Mouse (Mus musculus) forebrain, embryonic 10.5 days (tissue): ENCODE measurements around the gene Tfap2e. TPM values are rescaled to one million over a fixed set of nuclear protein-coding genes. Genes with fewer than 3 reads are reported as not detected.

ENCODE experiments used
- DNase-seq: peaks from one replicate; pipeline ENCODE4 v3.0.0-alpha.2; 2017; ENCODE audit warnings: low spot score; ENCODE audit errors: extremely low spot score
- H3K27ac ChIP-seq: fragments of 300-500 bp; sonication (generic); 2 replicates; pipeline ENCODE4 v1.5.1; 2016; ENCODE audit warnings: mild to moderate bottlenecking
- H3K27me3 ChIP-seq: fragments of 300-500 bp; sonication (generic); 2 replicates; pipeline ENCODE4 v1.6.1; 2016; ENCODE audit warnings: mild to moderate bottlenecking; ENCODE audit not compliant: poor library complexity, severe bottlenecking
- H3K36me3 ChIP-seq: fragments of 300-500 bp; sonication (generic); replicated peaks from 2 replicates; pipeline ENCODE4 v1.6.1; 2016; ENCODE audit warnings: mild to moderate bottlenecking, moderate library complexity
- H3K4me1 ChIP-seq: fragments of 300-500 bp; sonication (generic); 2 replicates; pipeline ENCODE4 v1.6.1; 2016
- H3K4me3 ChIP-seq: fragments of 300-500 bp; sonication (generic); 2 replicates; pipeline ENCODE4 v1.5.1; 2016; ENCODE audit warnings: mild to moderate bottlenecking, moderate library complexity
- H3K9me3 ChIP-seq: fragments of 300-500 bp; sonication (generic); 2 replicates; pipeline ENCODE4 v1.6.1; 2016; ENCODE audit warnings: mild to moderate bottlenecking, moderate library complexity
- WGBS: fragments of 180-500 bp; shearing (Covaris S2); methylation state at CpG from one replicate; pipeline ENCODE4 v1.1.7; 2016; 5-methylcytosine and 5-hydroxymethylcytosine counted together
- polyA plus RNA-seq: library from polyadenylated mRNA; unstranded; fragments of >200 nt; fragmentation: Nextera tagmentation; extraction: Ambion mirVana; gene quantifications from 2 replicates; pipeline ENCODE4 v1.2.1, GENCODE M21; 2016

Gene Tfap2e
- polyA plus RNA-seq, 1 experiment from 2014 or later, result 0.06 TPM

- H3K4me3 ChIP-seq, result peak overlapping the region; percentile 24
- no peaks in the 10 kb centered on the region for H3K9me3 ChIP-seq
- H3K27me3 ChIP-seq, result peaks cover 91% of the 10 kb centered on the region
- peaks cover 35% of the 10 kb centered on the region for H3K4me1 ChIP-seq
- no peak for DNase-seq
- H3K27ac ChIP-seq, result no peak overlapping the region
- no peaks in the 10 kb centered on the region for H3K36me3 ChIP-seq
- WGBS, result 4% methylated on average over 26 of the region's 26 CpGs
Measured at GRCm38 (mm10) chr4:126732531-126733380, 3.3 kb downstream of the Tfap2e start.

- no peaks in the 10 kb centered on the region for H3K36me3 ChIP-seq
- no peak for DNase-seq
- H3K9me3 ChIP-seq, result no peaks in the 10 kb centered on the region
- no peak overlapping the region for H3K27ac ChIP-seq
- H3K4me3 ChIP-seq, result peak overlapping the region; percentile 24
- H3K27me3 ChIP-seq, result peaks cover 84% of the 10 kb centered on the region
- WGBS, result 1% methylated on average over 18 of the region's 18 CpGs
- peaks cover 35% of the 10 kb centered on the region for H3K4me1 ChIP-seq
Measured at GRCm38 (mm10) chr4:126732111-126732510, 3.9 kb downstream of the Tfap2e start.

GRCm38 (mm10) chr4:126707439-126707826 lies 28.6 kb downstream of the Tfap2e start:
- H3K9me3 ChIP-seq, result no peaks in the 10 kb centered on the region
- peaks cover 18% of the 10 kb centered on the region for H3K4me1 ChIP-seq
- whole genome bisulfite sequencing, result 71% methylated on average over 5 of the region's 5 CpGs
- no peak for DNase-seq
- H3K27ac ChIP-seq, result peak overlapping the region; percentile 4; the same call in 1 of the 2 replicates
- H3K4me3 ChIP-seq, result no peak overlapping the region
- H3K36me3 ChIP-seq, result peaks cover 89% of the 10 kb centered on the region
- no peaks in the 10 kb centered on the region for H3K27me3 ChIP-seq

GRCm38 (mm10) chr4:126706630-126707438 lies 29.2 kb downstream of the Tfap2e start:
- Histone ChIP-seq H3K9me3 (no peaks in the 10 kb centered on the region), H3K36me3 (peaks cover 89% of the 10 kb centered on the region), H3K27ac (peak overlapping the region; percentile 4; the same call in 1 of the 2 replicates), H3K27me3 (no peaks in the 10 kb centered on the region), H3K4me3 (no peak overlapping the region), H3K4me1 (peaks cover 18% of the 10 kb centered on the region)
- peak; percentile 35 for DNase-seq
- WGBS, result 62% methylated on average over 12 of the region's 12 CpGs

GRCm38 (mm10) chr4:126696908-126697307 lies 39.1 kb downstream of the Tfap2e start:
- Histone ChIP-seq H3K4me3 (no peak overlapping the region), H3K27me3 (no peaks in the 10 kb centered on the region), H3K4me1 (no peaks in the 10 kb centered on the region), H3K9me3 (no peaks in the 10 kb centered on the region), H3K27ac (no peak overlapping the region), H3K36me3 (peaks cover 66% of the 10 kb centered on the region)
- WGBS, result 94% methylated on average over 4 of the region's 4 CpGs
- no peak for DNase-seq

- 97% methylated on average over 5 of the region's 5 CpGs for WGBS
- no peaks in the 10 kb centered on the region for H3K9me3 ChIP-seq
- DNase-seq, result no peak
- peaks cover 67% of the 10 kb centered on the region for H3K36me3 ChIP-seq
- H3K27ac ChIP-seq, result no peak overlapping the region
- H3K4me3 ChIP-seq, result no peak overlapping the region
- H3K27me3 ChIP-seq, result no peaks in the 10 kb centered on the region
- no peaks in the 10 kb centered on the region for H3K4me1 ChIP-seq
Measured at GRCm38 (mm10) chr4:126693021-126693420, 43.0 kb downstream of the Tfap2e start.

GRCm38 (mm10) chr4:126689457-126689856 lies 46.6 kb downstream of the Tfap2e start:
- no peak for DNase-seq
- WGBS, result 88% methylated on average over 2 of the region's 2 CpGs
- no peaks in the 10 kb centered on the region for H3K9me3 ChIP-seq

GRCm38 (mm10) chr4:126683084-126683483 lies 53.0 kb downstream of the Tfap2e start:
- no peaks in the 10 kb centered on the region for H3K27me3 ChIP-seq
- WGBS, result 53% methylated on average over 3 of the region's 3 CpGs
- peaks cover 49% of the 10 kb centered on the region for H3K36me3 ChIP-seq
- no peak overlapping the region for H3K27ac ChIP-seq
- DNase-seq, result no peak
- H3K4me1 ChIP-seq, result peaks cover 18% of the 10 kb centered on the region
- H3K4me3 ChIP-seq, result no peak overlapping the region
- H3K9me3 ChIP-seq, result no peaks in the 10 kb centered on the region

More at GRCm38 (mm10) chr4:126689457-126689856, 46.6 kb downstream of the Tfap2e start:
- Histone ChIP-seq H3K4me1 (no peaks in the 10 kb centered on the region), H3K27ac (no peak overlapping the region), H3K36me3 (peaks cover 83% of the 10 kb centered on the region), H3K27me3 (no peaks in the 10 kb centered on the region), H3K4me3 (no peak overlapping the region)

GRCm38 (mm10) chr4:126682298-126682697 lies 53.7 kb downstream of the Tfap2e start:
- H3K27me3 ChIP-seq, result no peaks in the 10 kb centered on the region
- H3K4me1 ChIP-seq, result peaks cover 20% of the 10 kb centered on the region
- H3K4me3 ChIP-seq, result no peak overlapping the region
- no peak overlapping the region for H3K27ac ChIP-seq
- DNase-seq, result no peak
- H3K9me3 ChIP-seq, result no peaks in the 10 kb centered on the region
- peaks cover 41% of the 10 kb centered on the region for H3K36me3 ChIP-seq
- 92% methylated on average over 5 of the region's 5 CpGs for WGBS

- Histone ChIP-seq H3K4me1 (peaks cover 17% of the 10 kb centered on the region), H3K9me3 (no peaks in the 10 kb centered on the region), H3K27ac (peak within 1 kb of the TSS; percentile 90), H3K36me3 (peaks cover 5% of the 10 kb centered on the region; the same call in 1 of the 2 replicates), H3K27me3 (no peaks in the 10 kb centered on the region), H3K4me3 (peak within 1 kb of the TSS; percentile 94)
- DNase-seq, result peak; percentile 99
- 4% methylated on average over 48 of the region's 48 CpGs for WGBS
Measured at GRCm38 (mm10) chr4:126677054-126678003, 58.7 kb downstream of the Tfap2e start, which contains the start of gene Psmb2. TSS of gene Psmb2 (plus strand) at chr4:126677630.

GRCm38 (mm10) chr4:126667075-126667474 lies 69.0 kb downstream of the Tfap2e start:
- no peak for DNase-seq
- H3K4me3 ChIP-seq, result no peak overlapping the region
- H3K9me3 ChIP-seq, result peaks cover 9% of the 10 kb centered on the region; the same call in 1 of the 2 replicates
- WGBS, result 89% methylated on average over 2 of the region's 2 CpGs
- H3K27me3 ChIP-seq, result no peaks in the 10 kb centered on the region
- no peaks in the 10 kb centered on the region for H3K36me3 ChIP-seq
- H3K4me1 ChIP-seq, result no peaks in the 10 kb centered on the region
- H3K27ac ChIP-seq, result no peak overlapping the region
